In the genomic region with DNA sequence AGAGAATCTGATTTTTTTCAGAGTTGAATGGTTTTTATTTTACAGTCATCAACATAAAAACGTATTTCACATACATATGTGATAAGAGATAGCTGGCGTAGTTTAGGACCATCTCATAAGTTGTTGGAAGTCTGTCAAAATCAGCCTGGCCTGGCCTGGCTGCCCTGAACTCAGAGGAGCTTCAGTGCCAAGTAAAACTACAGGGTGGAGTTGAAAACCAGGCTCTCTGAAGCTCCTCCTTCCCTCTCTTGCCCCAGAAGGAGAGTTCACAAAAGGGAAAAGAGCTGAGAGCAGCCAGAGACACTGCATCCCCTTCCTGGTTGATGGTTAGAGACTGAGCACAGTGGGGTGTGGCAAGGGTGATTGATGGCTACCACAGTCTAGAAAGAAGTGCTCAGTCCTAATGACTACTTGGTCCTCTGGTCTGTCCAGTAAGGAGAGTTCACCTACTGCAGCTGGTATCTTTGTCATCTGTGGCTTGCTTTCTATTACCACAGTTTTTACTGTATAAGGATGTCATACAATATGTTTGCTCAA, we compare ENCODE assay signal across 13 mouse cellular contexts. TPM values are rescaled to one million over a fixed set of nuclear protein-coding genes. Genes with fewer than 3 reads are reported as not detected.
DNase-seq lines count a peak whose midpoint lies in the region; ATAC-seq lines count a peak whose summit lies in the region.
"Had no signal": no experiment of that assay in that cellular context is flagged by ENCODE, and none has a peak within 500 bp of the region (broad histone marks: within the 10 kb centered on the region; RNA-seq: fewer than 3 reads in every experiment).

No protein-coding gene starts in this region.

- intact Hi-C loops in heart, postnatal 10 days (cut with DNase I) = loop anchor here (5.0 kb wide), 2 partner anchors 234 to 729 kb away; partner anchors contain the start of gene Ssbp2
- intact Hi-C loops in left cerebral cortex, postnatal 36 days (cut with DNase I) = no loop called here

- H3K9me3 ChIP-seq in midbrain, embryonic 16.5 days (replicated peaks; ENCODE audit: control insufficient read depth, low read length, poor library complexity, severe bottlenecking) = no peaks in the 10 kb centered on the region
- no peaks in the 10 kb centered on the region for H3K9me3 ChIP-seq in midbrain, embryonic 11.5 days (ENCODE audit: control insufficient read depth, low read length)
- no peaks in the 10 kb centered on the region for H3K9me3 ChIP-seq in neural tube, embryonic 15.5 days (replicated peaks)

- no peaks in the 10 kb centered on the region for H3K4me1 ChIP-seq in midbrain, embryonic 16.5 days (ENCODE audit: control insufficient read depth, insufficient read depth, low read length)
- H3K4me1 ChIP-seq in midbrain, embryonic 11.5 days (ENCODE audit: control insufficient read depth, insufficient read depth, low read length) = no peaks in the 10 kb centered on the region
- H3K4me1 ChIP-seq in neural tube, embryonic 15.5 days = 0 out of 2 replicates have a peak, but pooled peaks cover 2% of the 10 kb centered on the region

- H3K27ac ChIP-seq in midbrain, embryonic 16.5 days (ENCODE audit: low read length) = no peak overlapping the region
- H3K27ac ChIP-seq in midbrain, embryonic 11.5 days (ENCODE audit: low read depth, low read length) = no peak overlapping the region
- H3K27ac ChIP-seq in neural tube, embryonic 15.5 days (replicated peaks) = no peak overlapping the region
- H3K27ac ChIP-seq: macrophage had no signal

- ATAC-seq in midbrain, embryonic 16.5 days = 0 out of 2 replicates have a peak, but pooled peaks have one; percentile 7
- no peak for ATAC-seq in midbrain, embryonic 11.5 days (ENCODE audit: low FRiP score)
- ATAC-seq in neural tube, embryonic 15.5 days (ENCODE audit: low FRiP score) = no peak

- DNase-seq in heart, adult 18-20 months = peak; percentile 26 to 29
- DNase-seq in heart, adult 8-10 months (ENCODE audit: low spot score) = no peak
- no peak for DNase-seq in midbrain, embryonic 11.5 days (ENCODE audit: low spot score, missing footprints)
- peak; percentile 26 to 34 for DNase-seq in heart, postnatal 10 days
- no peak for DNase-seq in left cerebral cortex, postnatal 36 days (ENCODE audit: low spot score in 2 of 2)
- DNase-seq in thymus, postnatal 36 days = no peak
- DNase-seq: adrenal gland, adult 8-10 months; layer of hippocampus, postnatal 36 days had no signal

- WGBS in midbrain, embryonic 16.5 days = 90% methylated on average over 2 of the region's 2 CpGs
- 84% methylated on average over 2 of the region's 2 CpGs for WGBS in midbrain, embryonic 11.5 days
- 80% methylated on average over 2 of the region's 2 CpGs for WGBS in neural tube, embryonic 15.5 days

- no peaks in the 10 kb centered on the region for H3K27me3 ChIP-seq in midbrain, embryonic 16.5 days (ENCODE audit: control insufficient read depth, insufficient read depth, low read depth, low read length)
- H3K27me3 ChIP-seq in midbrain, embryonic 11.5 days (ENCODE audit: control insufficient read depth, insufficient read depth, low read length) = no peaks in the 10 kb centered on the region
- H3K27me3 ChIP-seq in neural tube, embryonic 15.5 days (replicated peaks) = no peaks in the 10 kb centered on the region

- H3K36me3 ChIP-seq in midbrain, embryonic 16.5 days (ENCODE audit: control insufficient read depth, insufficient read depth, low read length) = no peaks in the 10 kb centered on the region
- H3K36me3 ChIP-seq in midbrain, embryonic 11.5 days (ENCODE audit: control insufficient read depth, insufficient read depth, low read length) = no peaks in the 10 kb centered on the region
- H3K36me3 ChIP-seq in neural tube, embryonic 15.5 days = peaks cover 3% of the 10 kb centered on the region; the same call in 1 of the 2 replicates

- H3K9ac ChIP-seq in midbrain, embryonic 16.5 days (ENCODE audit: low read depth, low read length) = no peak overlapping the region
- no peak overlapping the region for H3K9ac ChIP-seq in midbrain, embryonic 11.5 days (ENCODE audit: low read length)
- H3K9ac ChIP-seq in neural tube, embryonic 15.5 days (replicated peaks) = no peak overlapping the region

- H3K4me2 ChIP-seq in midbrain, embryonic 16.5 days (ENCODE audit: low read length) = no peak overlapping the region
- no peak overlapping the region for H3K4me2 ChIP-seq in midbrain, embryonic 11.5 days
- H3K4me2 ChIP-seq in neural tube, embryonic 15.5 days = no peak overlapping the region

- H3K4me3 ChIP-seq in midbrain, embryonic 16.5 days (ENCODE audit: low read depth, low read length) = no peak overlapping the region
- H3K4me3 ChIP-seq in midbrain, embryonic 11.5 days (ENCODE audit: low read depth, low read length) = no peak overlapping the region
- H3K4me3 ChIP-seq in neural tube, embryonic 15.5 days (replicated peaks) = no peak overlapping the region

RNA-seq across cellular contexts. Expression of gene Acot12, which starts 45.1 kb away (rescaled TPM):
- total RNA-seq in heart, adult 18-20 months (2021) = not detected
- total RNA-seq in heart, adult 8-10 months (2022) = not detected
- polyA plus RNA-seq in midbrain, embryonic 16.5 days (2015; fragmentation: Nextera tagmentation; extraction: Ambion mirVana) = 0.10 and 0.63 TPM in 2 replicates
- polyA plus RNA-seq in midbrain, embryonic 11.5 days (2014; fragmentation: Nextera tagmentation; extraction: Ambion mirVana) = not detected in 2 replicates
- total RNA-seq in heart, postnatal 10 days (2021) = under 1 TPM in 1 of 2 experiments, not detected in 1; 0.48 TPM
- total RNA-seq in left cerebral cortex, postnatal 36 days (2021) = under 1 TPM in 1 of 2 experiments, not detected in 1; 0.34 TPM
- polyA plus RNA-seq in neural tube, embryonic 15.5 days (2015; fragmentation: Nextera tagmentation; extraction: Ambion mirVana) = 0.17 and 0.41 TPM in 2 replicates
- total RNA-seq: neutrophil, adult 5-6 weeks had no signal
- polyA plus RNA-seq: forebrain, embryonic 14.5 days; macrophage had no signal

Comparison
In these comparisons a context has a peak if more than half of its experiments do, and no peak if none do; other contexts are left out.
1. DNase-seq: peak in heart, adult 18-20 months (2 of 2) and heart, postnatal 10 days (2 of 2); none in heart, adult 8-10 months (single experiment), midbrain, embryonic 11.5 days (single experiment), left cerebral cortex, postnatal 36 days (0 of 2) and thymus, postnatal 36 days (0 of 2).